Mouse (Mus musculus): Measurements from ENCODE around the gene Gm7849.
"Not testable (repeated sequence)": the region's sequence is repeated elsewhere in the genome, so short reads cannot be mapped to it uniquely, and the experiment has no call there.

Gene Gm7849

GRCm38 (mm10) chr8:21456460-21456859, at the start of gene Gm7849:
Gene Gm7849 (minus strand): TSS chr8:21456560.
- CTCF ChIA-PET: not testable (repeated sequence)

GRCm38 (mm10) chr8:21427111-21427510, 29.2 kb downstream of the Gm7849 start, which contains the start of gene Defa36:
Gene Defa36 (plus strand): TSS chr8:21427411.
- CTCF ChIA-PET: not testable (repeated sequence)
